Mouse (Mus musculus) granulocyte monocyte progenitor cell, adult 5-6 weeks (primary cell): Measurements from ENCODE around the gene Olfr464. TPM values are rescaled to one million over a fixed set of nuclear protein-coding genes. Genes with fewer than 3 reads are reported as not detected.

Source experiments
- ATAC-seq: replicated peaks from 2 replicates; pipeline ENCODE4 v1.8.0; 2016; ENCODE audit warnings: mild to moderate bottlenecking, moderate TSS enrichment, inconsistent platforms; ENCODE audit not compliant: poor library complexity, severe bottlenecking
- total RNA-seq, 2 experiments: library from RNA; stranded (forward) in 1 of 2; stranded (reverse) in 1 of 2; fragments of 200-712, 200-1000 nt in 1 of 2; fragments of >200 nt in 1 of 2; fragmentation: Nextera tagmentation in 1 of 2; gene quantifications; 2 replicates each; pipeline ENCODE4 v1.2.3; 2014 to 2017

Olfr464 gene
- total RNA-seq (2014; fragmentation: Nextera tagmentation) (not detected in 2 replicates), total RNA-seq (2017) (not detected in 2 replicates)

DNA sequence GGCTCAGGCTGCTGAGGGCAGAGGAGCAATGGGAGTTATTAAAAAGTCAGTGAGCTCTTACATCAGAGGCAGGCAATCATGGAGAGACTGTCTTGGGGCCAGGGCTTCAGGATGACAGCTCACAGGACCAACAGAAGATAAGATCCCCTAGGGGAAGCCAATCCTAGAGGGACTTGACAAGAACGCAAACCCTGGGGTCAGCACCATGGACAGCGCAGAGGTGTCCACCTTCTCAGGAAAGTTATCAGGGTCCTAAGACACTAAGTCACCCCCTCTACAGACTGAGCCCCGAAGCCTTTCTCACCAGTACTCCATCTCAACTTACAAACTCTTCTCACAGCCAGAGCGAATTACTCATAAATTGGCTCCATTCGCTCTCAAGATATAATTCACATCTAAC is at the start of gene Olfr464:
Olfr464 (minus strand) TSS at position 2 of the 400 bp plus-strand sequence.
- no peak for ATAC-seq

DNA sequence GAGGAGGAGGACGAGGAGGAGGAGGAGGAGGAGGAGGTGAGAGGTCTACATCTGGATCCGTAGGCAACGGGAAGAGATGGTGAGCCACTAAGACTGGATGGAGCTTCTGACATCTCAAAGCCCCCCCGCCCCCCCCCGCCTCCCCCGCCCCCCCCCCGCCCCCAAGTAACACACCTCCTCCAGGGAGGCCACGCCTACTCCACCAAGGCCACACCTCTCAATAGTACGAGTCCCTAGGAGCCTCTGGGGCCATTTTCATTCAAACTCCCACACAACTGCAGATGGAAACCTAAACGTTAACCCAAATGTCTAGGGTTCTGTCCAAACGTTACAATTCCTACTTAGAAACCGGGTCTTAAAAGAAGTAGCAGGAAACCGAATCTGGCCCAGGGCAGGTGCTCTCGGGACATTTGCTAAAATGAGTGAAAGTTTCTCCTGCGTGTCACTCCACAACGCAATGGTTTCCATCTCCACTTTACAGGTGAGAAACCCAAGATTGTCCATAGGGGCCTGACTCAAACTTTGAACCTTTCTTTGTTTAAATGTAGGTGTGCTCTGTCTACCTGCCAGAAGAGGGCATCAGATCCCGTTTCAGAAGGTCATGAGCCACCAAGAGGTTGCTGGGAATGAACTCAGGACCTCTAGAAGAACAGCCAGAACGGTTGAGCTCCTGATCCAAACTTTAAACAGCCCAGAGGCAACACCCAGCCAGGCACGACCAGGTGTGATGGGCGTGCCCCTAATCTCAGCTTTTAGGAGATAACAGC is 47.8 kb upstream of the Olfr464 start:
- ATAC-seq: no peak

DNA sequence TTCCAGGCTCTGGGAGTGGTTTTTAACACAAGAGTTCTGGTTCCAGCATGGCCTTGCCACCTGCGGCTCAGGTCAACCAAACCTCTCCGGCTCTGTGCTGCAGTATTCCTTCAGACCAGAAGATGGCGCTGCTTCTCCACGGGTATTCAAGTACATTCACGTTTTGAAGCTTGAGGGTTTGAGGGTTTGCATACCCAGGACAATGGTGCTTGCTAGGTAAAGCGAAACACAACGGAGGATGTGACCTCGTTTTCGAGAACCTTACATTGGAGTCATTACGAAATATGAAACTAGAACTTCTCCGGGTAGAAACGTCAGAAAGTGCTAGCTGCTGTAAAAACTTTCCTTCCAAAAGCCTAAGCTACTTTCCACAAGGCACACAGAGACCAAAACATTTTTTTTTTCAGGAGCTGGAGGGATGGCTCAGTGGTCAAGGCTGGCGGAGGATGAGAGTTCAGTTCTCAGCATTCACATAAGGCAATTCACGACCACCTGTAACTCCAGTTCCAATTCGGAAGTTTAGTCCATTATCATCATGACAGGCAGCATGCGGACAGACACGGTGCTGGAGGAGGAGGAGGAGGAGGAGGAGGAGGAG is 47.0 kb upstream of the Olfr464 start:
- ATAC-seq: peak; percentile 94

DNA sequence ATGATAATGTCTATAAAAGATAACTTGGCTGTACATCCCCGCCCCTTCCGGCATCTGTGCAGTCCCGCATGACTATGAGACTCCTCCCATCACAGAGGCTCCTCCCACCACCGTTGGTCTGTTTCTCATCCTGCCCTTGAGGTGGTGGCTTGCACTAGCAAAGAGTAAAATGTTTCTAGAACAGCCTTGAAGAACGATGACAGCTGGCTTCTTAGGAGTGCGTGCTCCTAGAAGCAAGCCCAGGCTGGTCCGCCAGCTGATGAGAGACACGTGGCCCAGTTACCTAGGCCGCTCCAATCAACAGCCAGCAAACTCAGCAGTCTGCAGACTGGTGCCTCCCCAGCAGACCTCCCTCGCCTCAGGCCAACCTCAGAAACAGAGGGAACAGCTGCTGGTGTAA is 45.4 kb upstream of the Olfr464 start:
- no peak for ATAC-seq

DNA sequence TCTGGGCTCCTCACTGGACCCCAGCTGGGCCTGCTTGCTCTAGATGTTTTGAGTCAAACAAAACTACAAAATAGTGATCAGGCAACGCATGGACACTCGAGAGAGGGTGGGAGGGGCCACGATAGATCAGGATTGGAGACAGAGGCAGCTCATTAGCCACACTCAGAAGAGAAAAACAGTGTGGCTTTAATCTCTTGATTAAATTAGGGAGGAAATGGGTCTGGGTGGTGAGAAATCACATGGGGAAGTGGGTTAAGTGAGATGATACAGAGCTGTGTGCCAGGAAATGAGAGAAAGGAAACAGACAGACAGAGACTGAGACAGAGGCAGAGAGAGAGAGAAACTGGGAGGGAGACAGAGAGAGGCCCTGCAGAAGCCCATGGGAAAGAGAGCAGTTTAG is 44.5 kb upstream of the Olfr464 start:
- ATAC-seq: no peak

DNA sequence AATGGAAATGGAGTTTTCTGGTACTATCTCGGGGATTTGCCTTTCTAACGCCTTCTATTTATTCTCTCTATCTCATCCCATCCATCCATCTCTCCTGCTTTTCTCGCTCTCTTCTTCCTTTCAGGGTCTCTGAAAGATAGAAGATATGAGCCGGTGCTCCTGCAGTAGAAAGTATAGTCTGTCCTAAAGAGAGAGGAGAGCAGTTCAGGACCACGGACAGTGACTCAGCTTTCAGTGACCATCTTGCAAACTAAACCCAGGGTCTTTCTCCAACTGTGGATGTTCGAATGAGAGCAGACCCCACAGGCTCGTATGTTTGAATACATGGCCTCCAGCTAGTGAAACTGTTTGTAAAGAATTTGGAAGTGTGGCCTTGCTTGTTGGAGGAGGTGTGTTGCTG is 36.3 kb upstream of the Olfr464 start:
- 0 out of 2 replicates have a peak, but pooled peaks have one; percentile 35 for ATAC-seq

DNA sequence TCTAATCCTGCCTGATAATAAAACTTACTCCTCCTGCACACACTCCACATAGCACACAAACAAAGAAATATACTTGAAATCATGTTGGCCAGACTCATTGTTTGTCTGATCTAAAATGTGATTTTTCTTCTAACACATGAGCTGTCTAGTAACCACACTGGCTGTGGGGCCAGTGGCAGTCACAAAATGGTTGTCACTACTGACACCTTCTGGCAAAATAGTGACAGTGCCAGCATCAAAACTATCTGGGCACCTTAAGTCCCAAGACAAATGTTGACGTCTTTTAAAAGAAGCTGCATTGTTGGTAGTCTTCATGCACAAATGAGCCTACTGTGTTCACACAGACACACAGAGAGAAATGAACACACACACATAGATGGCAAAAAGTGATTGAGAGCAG is 34.4 kb upstream of the Olfr464 start:
- ATAC-seq: no peak

DNA sequence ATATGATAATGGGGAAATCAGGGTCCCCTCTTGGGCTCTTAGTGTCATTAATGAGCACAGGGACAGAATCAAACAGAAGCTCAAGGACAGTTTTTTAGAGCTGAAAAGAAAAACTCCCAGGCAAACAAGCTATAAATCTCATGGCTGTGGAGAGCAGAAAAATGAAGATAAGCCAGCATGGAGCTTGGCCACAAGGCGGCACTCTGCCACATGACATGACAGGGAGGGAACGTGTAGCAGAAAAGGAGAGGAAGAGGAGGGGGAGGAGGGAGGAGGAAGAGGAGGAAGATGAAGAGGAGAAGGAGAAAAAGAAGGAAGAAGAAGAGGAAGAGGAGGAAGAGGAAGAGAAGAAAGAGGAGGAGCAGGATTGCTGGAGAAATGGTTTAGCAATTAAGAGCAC is 29.2 kb upstream of the Olfr464 start:
- ATAC-seq: no peak

DNA sequence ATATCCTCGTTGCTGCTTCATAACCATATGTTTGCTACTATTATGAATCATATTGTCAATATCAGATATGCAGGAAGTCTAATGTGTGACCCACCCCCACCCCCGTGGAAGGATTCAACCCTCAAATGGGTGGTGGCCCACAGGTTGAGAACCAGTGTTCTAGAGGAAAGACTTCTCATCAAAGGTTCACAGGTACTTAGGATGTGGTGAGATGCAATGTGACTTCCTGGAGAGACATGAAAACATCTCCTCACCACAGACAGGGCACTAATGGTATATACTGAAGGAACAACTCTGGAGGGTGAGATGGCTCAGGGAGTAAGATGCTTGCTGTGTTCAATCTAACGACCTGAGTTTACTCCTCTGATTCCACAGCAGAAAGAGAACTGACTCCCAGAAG is 14.7 kb upstream of the Olfr464 start:
- ATAC-seq: no peak

DNA sequence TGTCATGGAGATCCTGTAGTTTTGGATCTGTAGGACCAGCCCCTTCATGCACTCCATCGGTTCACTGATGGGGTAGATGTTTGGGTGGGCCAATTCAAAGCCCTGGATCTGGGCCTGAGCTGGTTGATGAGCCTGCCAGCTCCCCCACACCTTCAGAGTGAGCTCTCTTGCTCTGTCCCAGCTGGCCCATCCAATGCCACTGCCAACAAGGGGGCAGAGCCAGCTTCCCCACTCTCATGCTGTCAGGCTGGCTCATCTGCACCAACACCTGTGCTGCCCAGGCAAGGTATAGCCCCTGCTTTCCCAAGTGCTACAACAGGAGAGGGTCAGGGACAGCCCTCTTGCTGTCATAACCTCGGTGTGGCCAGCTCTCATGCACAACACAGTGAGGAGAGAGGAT is 13.0 kb upstream of the Olfr464 start:
- ATAC-seq: no peak

DNA sequence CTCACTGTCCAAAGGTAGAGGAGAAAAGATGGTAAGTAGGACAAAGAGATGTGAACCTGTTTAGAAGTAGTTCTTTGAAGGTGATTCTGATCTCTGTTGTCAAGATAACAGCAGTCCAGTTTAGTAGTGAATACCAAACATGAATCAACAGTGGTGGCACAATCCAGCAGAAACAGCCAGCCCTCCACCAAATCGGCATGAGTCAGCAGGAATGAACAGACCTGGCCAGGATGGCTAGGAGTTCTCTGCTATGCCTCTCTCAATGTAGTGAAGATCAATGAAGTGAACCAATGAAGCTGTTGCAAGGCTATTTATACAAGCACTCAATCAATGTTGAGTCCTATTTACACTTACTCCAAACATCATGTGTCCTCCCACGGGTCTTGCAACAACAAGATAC is 9.6 kb upstream of the Olfr464 start:
- no peak for ATAC-seq

DNA sequence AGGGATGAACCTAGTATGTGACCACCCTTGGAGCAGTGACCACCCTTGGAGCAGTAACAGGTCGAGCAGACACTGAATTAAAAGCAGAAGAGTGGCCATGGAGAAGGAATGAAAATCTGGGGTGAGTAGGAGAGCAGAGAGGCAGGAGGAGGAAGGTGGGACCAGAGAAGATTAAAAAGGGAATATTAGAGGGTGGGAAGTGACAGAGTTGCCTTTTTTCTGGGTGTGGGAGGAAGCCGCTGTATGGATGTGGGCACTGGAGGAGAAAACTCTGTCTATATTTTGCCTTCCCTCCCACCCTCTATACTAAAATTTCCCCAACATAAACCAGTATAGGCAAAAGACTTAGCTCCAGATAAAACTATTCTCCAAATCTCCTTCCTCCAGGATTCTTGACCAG is 466 bp downstream of the Olfr464 start:
- no peak for ATAC-seq

DNA sequence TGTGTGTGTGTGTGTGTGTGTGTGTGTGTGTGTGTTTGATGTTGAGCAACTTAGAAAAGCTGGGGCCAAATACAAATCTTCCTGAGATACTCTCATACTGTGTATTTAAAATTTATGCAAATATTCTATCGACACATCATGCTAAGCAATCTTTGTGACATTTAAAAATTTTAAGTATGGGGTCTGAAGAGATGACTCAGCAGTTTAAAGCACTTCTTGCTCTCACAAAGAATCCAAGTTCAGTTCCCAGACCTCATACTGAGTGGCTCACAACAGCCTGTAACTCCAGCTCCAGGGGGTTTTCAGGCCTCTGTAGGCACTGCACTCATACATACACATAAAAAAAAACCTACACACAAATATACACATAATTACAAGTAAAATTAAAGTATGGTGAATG is 4.8 kb downstream of the Olfr464 start:
- ATAC-seq: no peak

DNA sequence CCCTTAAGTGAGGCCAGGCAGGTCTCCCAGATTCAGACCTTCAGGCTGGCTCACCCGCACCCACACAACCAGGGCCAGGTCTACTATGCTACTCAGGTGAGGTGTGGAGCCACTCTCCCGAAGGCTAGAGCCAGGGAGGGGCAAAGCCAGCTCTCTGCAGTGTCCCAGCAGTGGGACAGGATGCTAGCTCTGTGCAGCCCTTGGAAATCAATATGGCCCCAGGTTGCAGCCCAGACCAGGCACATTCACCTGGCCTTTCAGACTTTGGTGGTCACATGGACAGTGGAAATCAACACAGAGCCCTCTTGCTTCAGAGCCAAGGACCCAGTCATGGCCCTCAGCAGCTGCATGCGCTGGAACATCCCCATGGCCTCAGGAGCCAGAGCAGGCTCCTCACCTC is 16.4 kb downstream of the Olfr464 start:
- ATAC-seq: no peak

DNA sequence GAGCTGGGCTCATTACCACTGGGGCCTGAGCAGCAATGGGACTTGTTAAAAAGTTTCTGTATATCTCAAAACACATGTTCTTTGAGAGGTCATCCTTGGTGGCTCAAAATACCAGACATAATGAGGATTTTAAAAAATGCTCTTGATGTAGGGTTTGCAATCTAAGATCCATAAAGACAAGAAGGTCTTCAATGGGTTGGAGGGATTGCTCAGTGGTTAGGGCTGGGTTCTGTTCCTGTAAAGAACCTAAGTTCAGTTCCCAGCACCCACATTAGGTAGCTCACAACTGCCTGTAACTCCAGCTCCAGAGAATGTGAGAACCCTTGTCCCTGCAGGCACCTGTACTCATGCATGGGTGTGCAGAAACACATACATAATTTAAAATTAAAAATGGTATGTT is 23.5 kb downstream of the Olfr464 start, which contains the start of gene Olfr463:
Olfr463 (minus strand) TSS at position 101 of the 400 bp plus-strand sequence.
- ATAC-seq: no peak

DNA sequence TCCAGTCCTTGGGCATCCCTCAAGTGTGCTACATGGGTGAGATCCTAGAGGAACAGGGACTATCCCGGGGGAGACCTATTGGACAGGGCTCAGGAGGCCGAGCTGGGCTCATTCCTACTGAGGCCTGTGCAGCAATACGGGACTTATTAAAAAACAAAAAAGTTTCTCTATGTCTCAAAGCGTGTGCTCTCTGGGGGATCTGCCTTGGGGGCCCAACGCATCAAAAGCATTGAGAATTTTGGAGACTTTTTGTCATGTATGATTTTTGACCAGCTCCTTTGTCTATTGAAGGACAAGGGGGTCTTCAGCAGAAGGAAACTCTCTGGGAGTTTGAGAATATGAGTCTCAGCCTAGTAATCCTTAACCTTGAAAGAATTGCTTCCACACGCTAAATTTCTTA is 28.6 kb downstream of the Olfr464 start, which contains the start of gene Olfr462:
Olfr462 (minus strand) TSS at position 101 of the 400 bp plus-strand sequence.
- ATAC-seq: no peak

DNA sequence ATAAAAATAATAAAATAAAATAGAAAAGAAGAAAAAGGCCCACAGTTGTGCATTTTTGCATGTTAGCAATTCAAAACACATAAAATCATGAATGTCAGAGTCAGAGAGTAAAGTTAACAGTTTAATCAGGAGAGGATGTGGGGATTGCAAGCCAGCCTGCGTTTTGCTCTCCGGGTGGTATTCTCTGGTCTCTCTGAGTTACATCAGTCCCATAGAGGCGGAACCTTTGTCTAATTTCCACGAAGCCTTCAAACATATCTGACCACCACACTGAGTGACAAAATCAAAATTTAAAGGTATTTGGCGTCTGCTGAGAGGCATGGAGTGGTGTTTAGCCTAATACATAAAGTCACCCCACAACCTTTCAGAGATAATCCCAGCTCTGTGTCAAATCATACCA is 35.9 kb downstream of the Olfr464 start:
- no peak for ATAC-seq

DNA sequence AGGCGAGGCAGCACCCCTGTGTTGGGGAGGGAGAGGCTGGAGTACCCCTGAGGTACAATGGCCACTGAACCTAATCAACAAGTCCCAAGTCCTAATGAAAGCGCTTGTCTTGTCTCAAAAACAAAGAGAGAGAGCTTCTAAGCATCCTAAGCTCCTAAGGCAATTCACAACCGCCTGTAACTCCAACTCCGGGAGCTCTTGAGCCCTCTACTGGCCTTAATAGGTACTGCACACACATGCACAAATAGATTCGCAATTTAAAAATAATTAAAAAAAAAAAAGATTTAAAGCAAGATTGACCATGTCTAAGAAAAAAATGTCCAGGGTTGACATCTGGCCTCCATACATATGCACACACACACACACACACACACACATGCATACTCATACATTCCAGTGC is 37.3 kb downstream of the Olfr464 start:
- ATAC-seq: peak; percentile 30; the same call in 1 of the 2 replicates

DNA sequence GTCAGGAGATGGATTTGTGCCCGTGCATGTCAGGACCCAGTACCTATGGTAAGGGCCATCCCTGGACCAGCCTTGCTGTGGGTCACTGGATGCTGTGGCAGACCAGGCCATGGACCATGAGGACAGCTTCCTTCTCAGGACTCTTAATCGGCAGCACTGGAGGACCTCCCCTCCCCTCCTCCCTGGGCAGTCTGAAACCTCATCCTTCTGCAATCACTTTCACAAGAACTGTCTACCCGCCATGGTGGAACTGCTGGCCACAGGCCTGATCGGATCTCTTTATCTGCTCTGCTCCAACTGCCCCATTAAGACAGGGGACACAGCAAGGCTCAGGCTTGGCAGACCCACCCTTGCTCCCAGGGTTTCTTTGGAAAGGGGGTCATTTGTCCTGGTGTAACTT is 39.1 kb downstream of the Olfr464 start:
- peak; percentile 55 for ATAC-seq

DNA sequence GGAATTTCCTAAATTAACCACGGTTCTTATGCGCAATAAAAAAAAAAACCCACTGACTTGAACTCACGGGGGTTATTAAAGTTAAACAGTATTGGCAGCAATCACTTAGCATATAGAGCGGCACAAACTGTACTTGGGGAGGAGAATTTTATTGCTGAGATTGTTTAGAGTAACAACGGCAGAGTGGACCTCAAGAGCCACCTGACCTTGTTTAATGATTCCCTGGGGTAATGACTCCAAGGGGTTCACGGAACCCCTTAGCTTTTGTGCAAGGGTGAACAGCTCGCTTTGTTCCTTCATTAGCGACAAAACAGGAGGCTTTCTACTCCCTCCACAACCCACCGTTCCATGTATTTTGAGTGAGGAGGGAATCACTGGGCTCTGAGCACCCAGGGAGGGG is 40.9 kb downstream of the Olfr464 start:
- no peak for ATAC-seq

DNA sequence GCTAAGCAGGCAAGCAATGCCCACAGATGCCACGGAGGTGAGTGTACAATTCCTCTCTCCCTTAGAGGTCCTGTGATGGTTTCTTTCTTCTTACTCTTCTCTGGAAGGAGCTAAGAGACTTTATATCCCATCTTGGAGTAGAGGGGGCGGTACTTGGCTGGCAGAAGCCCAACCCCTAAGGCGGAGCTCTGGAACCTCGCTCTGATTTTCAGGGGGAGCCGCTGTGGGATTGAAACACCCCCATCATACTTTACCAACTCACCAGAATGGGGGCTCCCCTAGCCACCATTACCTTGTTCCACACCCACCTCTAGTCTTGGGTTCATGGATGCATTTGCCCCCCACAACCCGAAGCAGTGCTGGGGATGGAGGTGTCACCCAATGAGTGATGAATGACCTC is 45.3 kb downstream of the Olfr464 start, which contains the start of gene Epx:
Epx (minus strand) TSS at position 101 of the 400 bp plus-strand sequence.
- ATAC-seq: no peak

DNA sequence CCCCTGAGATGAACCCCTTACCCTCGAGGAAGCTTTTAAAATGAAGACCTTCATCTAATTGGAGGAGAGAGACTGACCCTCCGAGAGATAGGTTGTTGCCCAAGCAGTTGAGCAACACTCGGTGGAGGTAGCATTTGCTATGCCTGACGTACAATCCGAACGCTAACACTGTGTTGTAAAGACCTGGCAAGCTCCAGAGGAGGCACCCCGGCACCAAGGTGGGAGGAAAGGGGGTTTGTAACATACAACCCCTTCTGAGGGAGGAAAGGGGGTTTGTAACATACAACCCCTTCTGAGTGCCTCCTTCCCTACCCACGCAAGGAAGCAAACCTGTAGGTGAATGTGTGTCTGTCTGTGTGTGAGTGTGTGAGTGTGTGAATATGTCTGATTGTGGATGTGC is 49.0 kb downstream of the Olfr464 start:
- ATAC-seq: no peak
